Mouse (Mus musculus) heart, embryonic 11.5 days (tissue): ENCODE data around the gene Csf2. TPM values are rescaled to one million over a fixed set of nuclear protein-coding genes. Genes with fewer than 3 reads are reported as not detected.

Experiments used
- ATAC-seq: fragments of 200-750 bp; cut with Nextera tagmentation; replicated peaks from 2 replicates; pipeline ENCODE4 v1.8.0; 2017; ENCODE audit warnings: moderate library complexity; ENCODE audit not compliant: insufficient number of reproducible peaks, low FRiP score, low TSS enrichment
- H3K27ac ChIP-seq: fragments of 300-500 bp; sonication (generic); 2 replicates; pipeline ENCODE4 v1.5.1; 2014; ENCODE audit warnings: mild to moderate bottlenecking, low read depth, low read length
- H3K27me3 ChIP-seq: fragments of 300-500 bp; sonication (generic); 2 replicates; pipeline ENCODE4 v1.6.1; 2014; ENCODE audit warnings: mild to moderate bottlenecking, low read length, mixed read lengths; ENCODE audit not compliant: control insufficient read depth, insufficient read depth
- H3K36me3 ChIP-seq: fragments of 300-500 bp; sonication (generic); 2 replicates; pipeline ENCODE4 v1.6.1; 2014; ENCODE audit warnings: mild to moderate bottlenecking, low read length, moderate library complexity, mixed read lengths; ENCODE audit not compliant: control insufficient read depth, insufficient read depth
- H3K4me1 ChIP-seq: fragments of 300-500 bp; sonication (generic); 2 replicates; pipeline ENCODE4 v1.6.1; 2014; ENCODE audit warnings: low read length; ENCODE audit not compliant: control insufficient read depth, insufficient read depth
- H3K4me2 ChIP-seq: fragments of 300-500 bp; sonication (generic); 2 replicates; pipeline ENCODE4 v1.6.1; 2014; ENCODE audit warnings: mild to moderate bottlenecking, moderate library complexity
- H3K4me3 ChIP-seq: fragments of 300-500 bp; sonication (generic); 2 replicates; pipeline ENCODE4 v1.5.1; 2014; ENCODE audit warnings: low read depth, low read length
- H3K9ac ChIP-seq: fragments of 300-500 bp; sonication (generic); 2 replicates; pipeline ENCODE4 v1.6.1; 2014; ENCODE audit warnings: mild to moderate bottlenecking, low read depth, low read length, moderate library complexity
- H3K9me3 ChIP-seq: fragments of 300-500 bp; sonication (generic); replicated peaks from 2 replicates; pipeline ENCODE4 v1.6.1; 2016; ENCODE audit warnings: low read length; ENCODE audit not compliant: control insufficient read depth
- WGBS: fragments of 180-500 bp; shearing (Covaris S2); extraction: QIAGEN DNeasy Blood & Tissue Kit; methylation state at CpG from one replicate; pipeline ENCODE4 v1.1.7; 2014; ENCODE audit not compliant: insufficient replicate concordance; 5-methylcytosine and 5-hydroxymethylcytosine counted together
- polyA plus RNA-seq: library from polyadenylated mRNA; unstranded; fragments of >200 nt; fragmentation: Nextera tagmentation; extraction: Ambion mirVana; gene quantifications from 2 replicates; pipeline ENCODE4 v1.2.1, GENCODE M21; 2014

Csf2 gene
- polyA plus RNA-seq, 1 experiment from 2014 or later: not detected

GRCm38 (mm10) chr11:54219903-54220740 lies 29.3 kb downstream of the Csf2 start:
- H3K27me3 ChIP-seq: no peaks in the 10 kb centered on the region; the same call in 1 of the 2 replicates
- H3K27ac ChIP-seq: no peak overlapping the region
- H3K4me1 ChIP-seq: 0 out of 2 replicates have a peak, but pooled peaks cover 2% of the 10 kb centered on the region
- no peak overlapping the region for H3K4me3 ChIP-seq
- H3K9ac ChIP-seq: no peak overlapping the region
- no peaks in the 10 kb centered on the region for H3K9me3 ChIP-seq
- WGBS: 26% methylated on average over 6 of the region's 6 CpGs
- ATAC-seq: no peak
- no peaks in the 10 kb centered on the region for H3K36me3 ChIP-seq
- H3K4me2 ChIP-seq: no peak overlapping the region

- Histone ChIP-seq H3K9me3 (no peaks in the 10 kb centered on the region), H3K9ac (no peak overlapping the region), H3K27me3 (no peaks in the 10 kb centered on the region; the same call in 1 of the 2 replicates), H3K4me3 (no peak overlapping the region), H3K36me3 (no peaks in the 10 kb centered on the region), H3K4me2 (no peak overlapping the region), H3K27ac (no peak overlapping the region), H3K4me1 (0 out of 2 replicates have a peak, but pooled peaks cover 2% of the 10 kb centered on the region)
- WGBS: 84% methylated on average over 1 of the region's 1 CpGs
- ATAC-seq: no peak
Observed at GRCm38 (mm10) chr11:54219191-54219590, 30.3 kb downstream of the Csf2 start.

GRCm38 (mm10) chr11:54217384-54217783 lies 32.1 kb downstream of the Csf2 start:
- no peak overlapping the region for H3K4me2 ChIP-seq
- ATAC-seq: no peak
- H3K36me3 ChIP-seq: no peaks in the 10 kb centered on the region
- H3K9ac ChIP-seq: no peak overlapping the region
- H3K4me3 ChIP-seq: no peak overlapping the region
- 64% methylated on average over 7 of the region's 7 CpGs for WGBS
- H3K9me3 ChIP-seq: no peaks in the 10 kb centered on the region
- H3K27ac ChIP-seq: no peak overlapping the region
- no peaks in the 10 kb centered on the region for H3K27me3 ChIP-seq
- 0 out of 2 replicates have a peak, but pooled peaks cover 2% of the 10 kb centered on the region for H3K4me1 ChIP-seq

GRCm38 (mm10) chr11:54216091-54216490 lies 33.4 kb downstream of the Csf2 start:
- Histone ChIP-seq H3K9ac (no peak overlapping the region), H3K4me2 (no peak overlapping the region), H3K36me3 (no peaks in the 10 kb centered on the region), H3K4me1 (0 out of 2 replicates have a peak, but pooled peaks cover 2% of the 10 kb centered on the region), H3K27me3 (no peaks in the 10 kb centered on the region), H3K9me3 (no peaks in the 10 kb centered on the region), H3K4me3 (no peak overlapping the region), H3K27ac (no peak overlapping the region)
- ATAC-seq: no peak
- 67% methylated on average over 6 of the region's 6 CpGs for WGBS

- H3K9me3 ChIP-seq: no peaks in the 10 kb centered on the region
- 70% methylated on average over 9 of the region's 9 CpGs for WGBS
- ATAC-seq: no peak
Observed at GRCm38 (mm10) chr11:54214499-54215443, 34.7 kb downstream of the Csf2 start.

GRCm38 (mm10) chr11:54213631-54214030 lies 35.8 kb downstream of the Csf2 start:
- Histone ChIP-seq H3K27ac (no peak overlapping the region), H3K9ac (no peak overlapping the region), H3K4me3 (no peak overlapping the region), H3K4me2 (no peak overlapping the region), H3K9me3 (no peaks in the 10 kb centered on the region), H3K36me3 (no peaks in the 10 kb centered on the region), H3K27me3 (no peaks in the 10 kb centered on the region), H3K4me1 (no peaks in the 10 kb centered on the region)
- ATAC-seq: no peak
- 71% methylated on average over 5 of the region's 5 CpGs for WGBS

More at GRCm38 (mm10) chr11:54214499-54215443, 34.7 kb downstream of the Csf2 start:
- Histone ChIP-seq H3K27ac (no peak overlapping the region), H3K27me3 (no peaks in the 10 kb centered on the region), H3K36me3 (no peaks in the 10 kb centered on the region), H3K4me3 (no peak overlapping the region), H3K4me2 (no peak overlapping the region), H3K9ac (no peak overlapping the region), H3K4me1 (no peaks in the 10 kb centered on the region)

- no peak overlapping the region for H3K4me2 ChIP-seq
- no peaks in the 10 kb centered on the region for H3K4me1 ChIP-seq
- no peak for ATAC-seq
- 62% methylated on average over 5 of the region's 5 CpGs for WGBS
- no peak overlapping the region for H3K27ac ChIP-seq
- peaks cover 3% of the 10 kb centered on the region; the same call in 1 of the 2 replicates for H3K9me3 ChIP-seq
- no peaks in the 10 kb centered on the region for H3K27me3 ChIP-seq
- H3K4me3 ChIP-seq: no peak overlapping the region
- no peak overlapping the region for H3K9ac ChIP-seq
- H3K36me3 ChIP-seq: no peaks in the 10 kb centered on the region
Observed at GRCm38 (mm10) chr11:54206993-54207392, 42.5 kb downstream of the Csf2 start.

GRCm38 (mm10) chr11:54205366-54205765 lies 44.1 kb downstream of the Csf2 start:
- peaks cover 3% of the 10 kb centered on the region; the same call in 1 of the 2 replicates for H3K9me3 ChIP-seq
- H3K27ac ChIP-seq: no peak overlapping the region
- WGBS: 74% methylated on average over 6 of the region's 6 CpGs
- no peak overlapping the region for H3K4me3 ChIP-seq
- H3K36me3 ChIP-seq: no peaks in the 10 kb centered on the region
- ATAC-seq: no peak
- H3K4me1 ChIP-seq: no peaks in the 10 kb centered on the region
- H3K4me2 ChIP-seq: no peak overlapping the region
- H3K9ac ChIP-seq: no peak overlapping the region
- no peaks in the 10 kb centered on the region for H3K27me3 ChIP-seq
